Mouse (Mus musculus) splenic B cell, adult 2 months (primary cell): ENCODE measurements at regions not wholly inside any gene's neighbourhood (a gene's known extent, or its start where the extent isn't known, plus 50 kb on each side); places are given as distances from the start of the nearest gene placed in this dataset.
A peak's percentile ranks its signal among the peaks of the same experiment; 100 is the strongest.

Experiments used
- DNase-seq: peaks from one replicate; pipeline ENCODE4 v3.0.0-alpha.2; 2011; ENCODE audit warnings: low read depth, low spot score
- H3K27me3 ChIP-seq: 2 replicates; pipeline ENCODE4 v1.6.1; 2012; ENCODE audit warnings: mild to moderate bottlenecking, low read length, moderate library complexity, mixed read lengths; ENCODE audit not compliant: control insufficient read depth, poor library complexity, insufficient read depth, severe bottlenecking
- H3K36me3 ChIP-seq: 2 replicates; pipeline ENCODE4 v1.6.1; 2012; ENCODE audit warnings: mild to moderate bottlenecking, low read length, moderate library complexity, mixed read lengths; ENCODE audit not compliant: control insufficient read depth, poor library complexity, insufficient read depth, severe bottlenecking

GRCm38 (mm10) chr13:28654883-28655282 lies 298.6 kb downstream of the Sox4 start:
- Histone ChIP-seq H3K36me3 (no peaks in the 10 kb centered on the region), H3K27me3 (no peaks in the 10 kb centered on the region)
- DNase-seq: no peak

DNA sequence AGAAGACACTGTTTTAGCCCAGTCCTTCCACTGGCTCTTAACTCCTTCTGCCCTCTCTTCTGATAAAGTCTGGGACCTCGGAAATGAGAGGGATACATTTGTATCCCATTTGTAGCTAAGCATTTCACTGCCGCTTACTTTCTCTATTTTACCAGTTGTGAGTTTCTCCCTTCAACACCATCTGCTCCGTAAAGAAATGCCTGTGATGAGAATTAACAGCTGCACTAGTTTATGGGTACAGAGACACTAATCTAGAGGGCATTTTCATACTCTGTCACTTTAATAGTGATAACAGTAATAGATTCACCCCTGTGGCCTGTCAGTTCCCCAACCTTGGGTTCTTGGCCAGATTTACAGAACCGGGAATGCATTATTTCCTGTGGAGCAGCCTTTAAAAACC lies 300.2 kb downstream of the Sox4 start:
- no peak for DNase-seq
- Histone ChIP-seq H3K27me3 (no peaks in the 10 kb centered on the region), H3K36me3 (no peaks in the 10 kb centered on the region)

GRCm38 (mm10) chr13:28651810-28652209 lies 301.7 kb downstream of the Sox4 start:
- H3K27me3 ChIP-seq: no peaks in the 10 kb centered on the region

DNA sequence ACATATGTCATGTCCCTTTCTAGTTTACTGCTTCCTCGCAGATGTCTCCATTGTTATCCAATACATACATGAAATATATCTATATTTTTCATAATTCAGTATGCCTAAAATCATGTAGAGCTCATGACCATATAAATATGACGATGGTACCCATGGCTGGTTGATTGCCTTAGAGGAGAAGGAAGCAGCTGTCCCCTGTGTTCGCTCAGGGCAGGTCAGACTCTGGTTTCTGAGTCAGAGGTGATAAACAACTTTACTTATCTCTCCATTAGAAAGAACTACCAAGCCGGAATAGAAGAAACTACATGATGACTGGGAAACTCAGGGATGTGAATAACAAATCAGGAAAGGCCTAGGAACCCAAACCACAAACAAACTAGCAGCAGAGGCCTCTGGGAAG lies 307.6 kb downstream of the Sox4 start:
- DNase-seq: no peak
- Histone ChIP-seq H3K27me3 (no peaks in the 10 kb centered on the region), H3K36me3 (no peaks in the 10 kb centered on the region)

More at GRCm38 (mm10) chr13:28651810-28652209, 301.7 kb downstream of the Sox4 start:
- DNase-seq: no peak
- H3K36me3 ChIP-seq: no peaks in the 10 kb centered on the region

GRCm38 (mm10) chr13:28644846-28645574 lies 308.5 kb downstream of the Sox4 start:
- Histone ChIP-seq H3K36me3 (no peaks in the 10 kb centered on the region), H3K27me3 (no peaks in the 10 kb centered on the region)
- DNase-seq: no peak

DNA sequence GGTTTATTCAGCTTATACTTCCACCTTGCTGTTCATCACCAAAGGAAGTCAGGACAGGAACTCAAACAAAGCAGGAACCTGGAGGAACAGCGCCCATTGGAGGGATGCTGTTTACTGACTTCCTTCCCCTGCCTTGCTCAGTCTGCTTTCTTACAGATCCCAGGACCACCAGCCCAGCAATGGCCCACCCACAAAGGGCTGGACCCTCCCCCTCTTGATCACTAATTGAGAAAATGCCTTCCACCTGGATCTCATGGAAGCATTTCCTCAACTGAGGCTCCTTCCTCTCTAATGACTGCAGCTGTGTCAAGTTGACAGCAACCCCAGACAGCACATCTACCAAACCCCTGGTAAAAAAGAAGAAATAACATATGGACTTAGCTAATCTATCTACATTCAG lies 312.7 kb downstream of the Sox4 start:
- no peak for DNase-seq
- no peaks in the 10 kb centered on the region for H3K27me3 ChIP-seq
- H3K36me3 ChIP-seq: no peaks in the 10 kb centered on the region

- no peak for DNase-seq
- no peaks in the 10 kb centered on the region for H3K36me3 ChIP-seq
- H3K27me3 ChIP-seq: no peaks in the 10 kb centered on the region
Measured at GRCm38 (mm10) chr13:28635230-28635950, 318.1 kb downstream of the Sox4 start.

- no peaks in the 10 kb centered on the region for H3K27me3 ChIP-seq
- no peaks in the 10 kb centered on the region for H3K36me3 ChIP-seq
- peak; percentile 4 for DNase-seq
Measured at GRCm38 (mm10) chr13:28633541-28634041, 319.9 kb downstream of the Sox4 start.

DNA sequence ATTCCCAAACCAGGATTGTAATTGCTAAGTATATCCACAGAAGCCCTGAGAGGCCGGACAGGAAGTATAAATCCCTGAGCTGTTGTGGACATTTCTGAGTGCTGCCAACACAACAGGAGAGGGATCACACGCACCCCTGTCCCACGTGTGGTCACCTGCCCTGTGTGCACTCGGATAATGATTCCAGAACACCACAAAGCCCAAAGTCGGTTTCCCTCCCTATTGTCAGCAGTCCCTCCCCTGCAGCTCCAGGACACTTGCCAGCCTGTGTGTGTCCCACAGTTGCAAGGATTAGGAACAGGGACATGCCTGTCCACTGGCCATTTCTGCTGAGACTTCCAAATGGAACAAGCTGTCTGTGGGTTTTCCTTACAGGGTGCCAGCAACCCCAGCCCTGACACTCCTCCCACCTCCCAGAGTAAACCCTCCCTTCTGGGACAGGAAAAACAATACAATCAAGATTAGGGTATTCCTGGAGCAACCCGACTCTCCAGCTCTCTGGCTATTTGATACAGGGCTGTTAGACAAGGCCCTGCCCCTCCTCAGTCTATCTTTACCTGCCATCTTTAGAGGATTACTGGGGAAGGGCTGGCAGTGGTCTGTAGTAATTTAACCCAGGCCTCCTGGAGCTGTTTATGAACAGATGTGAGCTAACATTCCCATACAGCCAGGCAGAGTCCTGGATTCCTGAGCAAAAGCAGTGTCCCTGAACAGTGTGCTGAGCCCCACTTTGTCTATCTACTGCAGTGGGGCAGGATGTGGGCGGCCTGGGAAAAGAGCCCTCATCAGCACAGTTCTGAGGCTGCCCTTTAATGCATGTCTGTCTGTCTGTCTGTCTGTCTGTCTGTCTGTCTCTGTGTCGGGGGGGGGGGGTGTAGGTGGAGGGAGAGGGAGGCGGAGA lies 323.8 kb downstream of the Sox4 start:
- H3K27me3 ChIP-seq: no peaks in the 10 kb centered on the region
- no peaks in the 10 kb centered on the region for H3K36me3 ChIP-seq
- no peak for DNase-seq

- no peaks in the 10 kb centered on the region for H3K36me3 ChIP-seq
- H3K27me3 ChIP-seq: no peaks in the 10 kb centered on the region
- DNase-seq: no peak
Measured at GRCm38 (mm10) chr13:28628751-28629150, 324.8 kb downstream of the Sox4 start.

DNA sequence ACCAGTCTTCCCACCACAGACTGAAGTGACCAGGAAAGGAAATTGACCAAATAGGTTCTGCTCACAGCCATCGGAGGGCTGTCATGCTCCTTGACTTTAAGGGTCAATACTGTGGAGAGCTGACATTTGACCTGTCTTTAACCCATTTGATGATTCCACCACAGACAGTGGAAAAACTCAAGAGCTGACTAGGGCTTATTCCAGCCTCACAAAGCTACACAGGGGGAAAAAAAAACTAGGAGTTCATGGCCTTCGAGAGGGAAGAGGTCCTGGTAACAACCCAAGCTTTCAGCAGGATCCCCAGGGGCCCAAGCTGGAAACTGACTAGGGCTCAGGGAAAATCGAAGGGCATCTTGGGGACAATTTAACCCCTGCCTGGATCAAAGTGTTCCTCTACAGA lies 334.6 kb downstream of the Sox4 start:
- no peak for DNase-seq
- no peaks in the 10 kb centered on the region for H3K36me3 ChIP-seq
- H3K27me3 ChIP-seq: no peaks in the 10 kb centered on the region

GRCm38 (mm10) chr13:28617503-28617902 lies 336.0 kb downstream of the Sox4 start:
- Histone ChIP-seq H3K36me3 (no peaks in the 10 kb centered on the region), H3K27me3 (no peaks in the 10 kb centered on the region)
- peak; percentile 9 for DNase-seq

DNA sequence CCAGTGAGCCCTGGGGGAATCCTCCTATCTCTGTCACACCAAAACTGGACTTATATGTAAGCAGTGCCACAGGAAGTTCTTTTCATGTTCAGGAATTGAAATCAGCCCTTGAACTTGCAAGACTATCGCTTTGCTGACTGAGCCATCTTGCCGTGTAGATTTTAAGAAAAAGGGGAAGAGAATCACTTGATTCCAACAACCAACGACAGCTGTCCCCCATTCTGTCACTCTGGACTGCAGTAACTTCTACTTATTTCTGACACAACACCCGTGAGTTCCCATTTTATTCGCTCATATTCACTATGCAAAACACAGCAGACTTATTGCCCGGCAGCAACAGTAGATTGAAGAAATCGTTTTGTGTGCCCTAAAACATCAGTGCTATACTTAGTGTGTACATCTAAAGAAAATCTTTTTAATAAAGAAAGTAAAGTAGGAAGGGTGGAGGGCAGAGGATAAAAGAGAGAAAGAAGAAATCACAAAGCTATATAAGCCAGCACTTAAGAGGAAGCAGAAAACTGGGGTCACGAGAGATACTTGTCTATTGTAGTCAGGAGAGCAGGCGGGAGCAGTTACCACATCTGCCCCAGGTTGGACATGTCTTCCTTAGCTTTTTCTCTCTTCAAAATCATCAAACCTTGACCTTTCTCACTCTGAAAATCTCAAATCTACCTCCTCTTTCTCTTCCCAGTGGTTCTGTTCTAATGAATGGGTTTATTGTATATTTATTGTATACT lies 336.7 kb downstream of the Sox4 start:
- Histone ChIP-seq H3K27me3 (no peaks in the 10 kb centered on the region), H3K36me3 (no peaks in the 10 kb centered on the region)
- peak; percentile 51 for DNase-seq

- no peaks in the 10 kb centered on the region for H3K27me3 ChIP-seq
- DNase-seq: no peak
- H3K36me3 ChIP-seq: no peaks in the 10 kb centered on the region
Measured at GRCm38 (mm10) chr13:28607551-28608114, 345.9 kb downstream of the Sox4 start.
